Mouse (Mus musculus): Measurements from ENCODE around the gene Ggnbp2. TPM values are rescaled to one million over a fixed set of nuclear protein-coding genes. Genes with fewer than 3 reads are reported as not detected.
"Not testable (repeated sequence)": the region's sequence is repeated elsewhere in the genome, so short reads cannot be mapped to it uniquely, and the experiment has no call there.

The Ggnbp2 gene
- polyA plus RNA-seq, 1 experiment from 2014 or later, result 64.2 TPM

- H3K4me3 ChIP-seq (ENCODE audit: low read depth, low read length), result peak overlapping the region; percentile 87
- under 1% methylated on average over 24 of the region's 24 CpGs for WGBS
- no peaks in the 10 kb centered on the region for H3K9me3 ChIP-seq (ENCODE audit: low read depth, low read length)
- H3K27ac ChIP-seq (ENCODE audit: low read depth), result peak overlapping the region; percentile 94
- TF ChIP-seq CTCF (IDR thresholded peaks at IDR 0.05; ENCODE audit: low read depth), result peak; percentile 70
- H3K27me3 ChIP-seq (ENCODE audit: insufficient read depth, low read length), result no peaks in the 10 kb centered on the region
- peak; percentile 77 for ATAC-seq (ENCODE audit: insufficient read depth)
- peak overlapping the region; percentile 86 for H3K9ac ChIP-seq
- DNase-seq, result peak; percentile 77
- H3K4me1 ChIP-seq (ENCODE audit: insufficient read depth), result peaks cover 5% of the 10 kb centered on the region; the same call in 1 of the 2 replicates
- peak overlapping the region; percentile 92 for H3K4me2 ChIP-seq
- peaks cover 31% of the 10 kb centered on the region for H3K36me3 ChIP-seq (ENCODE audit: insufficient read depth)
These were observed 9.9 kb upstream of the Ggnbp2 start for GRCm38 (mm10) chr11:84880465-84880961.

- peaks cover 25% of the 10 kb centered on the region; the same call in 1 of the 2 replicates for H3K36me3 ChIP-seq (ENCODE audit: insufficient read depth)
- H3K9ac ChIP-seq, result peak within 1 kb of the TSS; percentile 86
- TF ChIP-seq CTCF (IDR thresholded peaks at IDR 0.05; ENCODE audit: low read depth), result no peak
- peaks cover 5% of the 10 kb centered on the region; the same call in 1 of the 2 replicates for H3K4me1 ChIP-seq (ENCODE audit: insufficient read depth)
- ATAC-seq (ENCODE audit: insufficient read depth) (peak; percentile 96), DNase-seq (peak; percentile 92)
- H3K27me3 ChIP-seq (ENCODE audit: insufficient read depth, low read length), result no peaks in the 10 kb centered on the region
- WGBS, result under 1% methylated on average over 76 of the region's 81 CpGs
- H3K4me2 ChIP-seq, result peak within 1 kb of the TSS; percentile 92
- peak within 1 kb of the TSS; percentile 87 for H3K4me3 ChIP-seq (ENCODE audit: low read depth, low read length)
- peak within 1 kb of the TSS; percentile 94 for H3K27ac ChIP-seq (ENCODE audit: low read depth)
- no peaks in the 10 kb centered on the region for H3K9me3 ChIP-seq (ENCODE audit: low read depth, low read length)
These were observed 9.3 kb upstream of the Ggnbp2 start, which contains the start of the genes Myo19 and Pigw for GRCm38 (mm10) chr11:84879772-84880464. Gene Myo19 (plus strand): TSS chr11:84880148. Gene Pigw (minus strand): TSS chr11:84880285.

DNA sequence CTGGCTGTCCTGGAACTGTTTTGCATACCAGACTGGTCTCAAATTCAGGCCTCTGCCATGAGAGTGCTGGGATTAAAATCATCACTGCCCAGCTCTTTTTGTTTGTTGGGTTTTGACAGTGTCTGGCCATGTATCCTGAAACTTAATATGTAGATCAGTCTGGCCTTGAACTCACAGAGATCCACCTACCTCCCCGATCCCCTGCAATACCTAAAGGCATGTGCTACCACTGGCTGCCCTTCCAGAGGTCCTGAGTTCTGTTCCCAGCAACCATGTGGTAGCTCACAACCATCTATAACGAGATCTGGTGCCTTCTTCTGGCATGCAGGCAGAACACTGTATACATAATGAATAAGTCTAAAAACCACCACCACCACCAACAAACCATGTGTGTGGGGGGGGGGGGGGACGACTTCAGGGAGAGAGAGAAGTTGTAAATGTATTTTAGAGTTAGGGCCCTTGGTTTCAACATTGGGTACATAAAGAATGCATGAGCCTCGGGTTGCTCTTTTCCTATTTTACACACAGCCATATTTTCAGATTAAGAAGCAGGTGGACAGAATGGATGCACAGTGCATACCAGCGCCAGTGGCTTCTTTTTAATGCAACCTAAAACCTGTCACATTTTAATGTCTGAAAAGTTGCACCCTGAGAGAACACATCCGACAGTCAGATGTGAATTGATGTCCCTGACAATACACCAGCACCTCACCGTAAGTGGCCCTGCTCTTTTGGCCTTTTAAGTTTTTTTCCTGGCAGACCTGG lies 8.6 kb upstream of the Ggnbp2 start:
- H3K4me2 ChIP-seq, result peak overlapping the region; percentile 92
- no peaks in the 10 kb centered on the region for H3K27me3 ChIP-seq (ENCODE audit: insufficient read depth, low read length)
- peaks cover 5% of the 10 kb centered on the region; the same call in 1 of the 2 replicates for H3K4me1 ChIP-seq (ENCODE audit: insufficient read depth)
- WGBS, result 17% methylated on average over 7 of the region's 7 CpGs
- H3K9me3 ChIP-seq (ENCODE audit: low read depth, low read length), result no peaks in the 10 kb centered on the region
- DNase-seq (no peak), ATAC-seq (ENCODE audit: insufficient read depth) (no peak)
- peaks cover 21% of the 10 kb centered on the region; the same call in 1 of the 2 replicates for H3K36me3 ChIP-seq (ENCODE audit: insufficient read depth)
- peak overlapping the region; percentile 87 for H3K4me3 ChIP-seq (ENCODE audit: low read depth, low read length)
- TF ChIP-seq CTCF (IDR thresholded peaks at IDR 0.05; ENCODE audit: low read depth), result no peak
- H3K27ac ChIP-seq (ENCODE audit: low read depth), result peak overlapping the region; percentile 94
- H3K9ac ChIP-seq, result peak overlapping the region; percentile 86

- not testable (repeated sequence) for H3K4me1 ChIP-seq (ENCODE audit: insufficient read depth); H3K27me3 ChIP-seq (ENCODE audit: insufficient read depth, low read length); ATAC-seq (ENCODE audit: insufficient read depth); H3K27ac ChIP-seq (ENCODE audit: low read depth); H3K9me3 ChIP-seq (ENCODE audit: low read depth, low read length); H3K4me2 ChIP-seq; DNase-seq; H3K4me3 ChIP-seq (ENCODE audit: low read depth, low read length); H3K9ac ChIP-seq; H3K36me3 ChIP-seq (ENCODE audit: insufficient read depth)
- WGBS, result no CpG with 5 or more reads among the region's 1 CpGs
These were observed 5.4 kb upstream of the Ggnbp2 start for GRCm38 (mm10) chr11:84876020-84876419.

DNA sequence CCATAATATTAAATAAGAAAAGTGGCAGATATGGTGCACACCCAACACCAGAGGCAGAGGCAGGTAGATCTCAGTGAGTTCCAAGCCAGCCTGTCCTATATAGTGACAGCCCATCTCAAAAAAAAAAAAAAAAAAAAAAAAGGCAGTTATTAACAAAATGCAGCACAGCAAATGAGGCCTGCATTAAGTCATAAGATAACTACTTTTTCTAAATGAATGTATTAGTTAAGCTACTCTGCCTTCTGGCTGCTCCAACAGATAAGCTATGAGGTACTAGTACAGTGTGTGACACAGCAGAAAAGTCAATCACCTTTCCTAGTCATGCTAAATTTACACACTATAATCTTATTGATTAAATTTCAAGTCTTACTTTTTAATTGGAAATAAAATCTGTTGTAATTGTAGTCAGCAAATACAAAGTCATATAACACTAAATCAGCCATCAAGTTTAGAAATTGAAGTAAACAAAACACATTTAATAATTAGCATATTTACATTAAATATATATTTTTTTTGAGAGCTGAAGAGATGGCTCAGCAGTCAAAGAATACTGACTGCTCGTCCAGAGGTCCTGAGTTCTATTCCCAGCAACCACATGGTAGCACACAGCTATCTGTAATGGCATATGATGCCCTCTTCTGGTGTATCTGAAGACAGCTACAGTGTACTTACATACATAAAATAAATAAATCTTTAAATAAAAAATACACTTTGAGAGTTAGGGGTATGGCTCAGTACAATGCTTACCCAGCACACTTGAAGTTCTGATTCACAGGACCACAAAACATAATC lies 2.6 kb upstream of the Ggnbp2 start:
- H3K27me3 ChIP-seq (ENCODE audit: insufficient read depth, low read length), result no peaks in the 10 kb centered on the region
- H3K27ac ChIP-seq (ENCODE audit: low read depth), result no peak overlapping the region
- TF ChIP-seq CTCF (IDR thresholded peaks at IDR 0.05; ENCODE audit: low read depth), result no peak
- ATAC-seq (ENCODE audit: insufficient read depth) (no peak), DNase-seq (no peak)
- H3K9ac ChIP-seq, result no peak overlapping the region
- H3K4me2 ChIP-seq, result peak overlapping the region; percentile 18; the same call in 1 of the 2 replicates
- no peak overlapping the region for H3K4me3 ChIP-seq (ENCODE audit: low read depth, low read length)
- H3K4me1 ChIP-seq (ENCODE audit: insufficient read depth), result no peaks in the 10 kb centered on the region
- 71% methylated on average over 1 of the region's 1 CpGs for WGBS
- H3K9me3 ChIP-seq (ENCODE audit: low read depth, low read length), result no peaks in the 10 kb centered on the region
- H3K36me3 ChIP-seq (ENCODE audit: insufficient read depth), result 0 out of 2 replicates have a peak, but pooled peaks cover 8% of the 10 kb centered on the region

GRCm38 (mm10) chr11:84871548-84872069 lies 992 bp upstream of the Ggnbp2 start:
- WGBS, result 72% methylated on average over 4 of the region's 4 CpGs
- H3K4me2 ChIP-seq, result peak overlapping the region; percentile 82

More at GRCm38 (mm10) chr11:84871548-84872069, 992 bp upstream of the Ggnbp2 start:
- DNase-seq (no peak), ATAC-seq (ENCODE audit: insufficient read depth) (no peak)
- Histone ChIP-seq H3K27me3 (ENCODE audit: insufficient read depth, low read length) (no peaks in the 10 kb centered on the region), H3K4me1 (ENCODE audit: insufficient read depth) (no peaks in the 10 kb centered on the region), H3K9ac (peak overlapping the region; percentile 93), H3K4me3 (ENCODE audit: low read depth, low read length) (peak overlapping the region; percentile 92), H3K9me3 (ENCODE audit: low read depth, low read length) (no peaks in the 10 kb centered on the region), H3K27ac (ENCODE audit: low read depth) (peak overlapping the region; percentile 98), H3K36me3 (ENCODE audit: insufficient read depth) (peaks cover 6% of the 10 kb centered on the region; the same call in 1 of the 2 replicates)
- no peak for TF ChIP-seq CTCF (IDR thresholded peaks at IDR 0.05; ENCODE audit: low read depth)
